Mouse (Mus musculus): ENCODE data around the gene Ap5s1. TPM values are rescaled to one million over a fixed set of nuclear protein-coding genes. Genes with fewer than 3 reads are reported as not detected.
"Not testable (repeated sequence)": the region's sequence is repeated elsewhere in the genome, so short reads cannot be mapped to it uniquely, and the experiment has no call there.

Ap5s1 gene
- polyA plus RNA-seq, 1 experiment from 2014 or later = 23.7 TPM

DNA sequence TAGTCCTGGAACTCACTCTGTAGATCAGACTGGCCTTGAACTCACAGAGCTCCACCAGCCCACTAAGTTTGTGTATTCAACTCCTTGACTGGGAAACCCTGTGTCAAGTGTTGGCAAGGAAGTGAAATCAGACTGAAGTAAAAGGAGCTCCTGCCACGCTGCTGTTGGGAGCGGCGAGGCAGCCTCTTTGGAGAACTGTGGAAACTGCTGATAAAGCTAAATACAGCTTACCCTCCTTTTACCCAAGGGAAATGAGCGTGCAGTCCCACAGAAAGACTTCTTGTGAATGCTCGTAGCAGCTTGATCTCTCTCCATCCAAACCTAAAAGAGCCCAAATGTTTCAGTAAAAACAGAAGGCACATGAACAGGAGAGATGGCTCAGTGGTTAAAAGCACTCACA is 15.7 kb downstream of the Ap5s1 start:
- no peaks in the 10 kb centered on the region for H3K27me3 ChIP-seq (ENCODE audit: control insufficient read depth, insufficient read depth, low read length)
- H3K36me3 ChIP-seq (ENCODE audit: control insufficient read depth, insufficient read depth, low read length) = no peaks in the 10 kb centered on the region
- no peak for ATAC-seq (ENCODE audit: low FRiP score, low TSS enrichment)
- no peak overlapping the region for H3K4me3 ChIP-seq (ENCODE audit: low read length)
- H3K9ac ChIP-seq (ENCODE audit: low read depth, low read length) = no peak overlapping the region
- H3K27ac ChIP-seq (ENCODE audit: low read depth, low read length) = no peak overlapping the region
- no peaks in the 10 kb centered on the region for H3K9me3 ChIP-seq (ENCODE audit: control insufficient read depth, low read length)
- H3K4me2 ChIP-seq (replicated peaks; ENCODE audit: low read depth, low read length) = no peak overlapping the region
- 54% methylated on average over 5 of the region's 5 CpGs for WGBS
- H3K4me1 ChIP-seq (ENCODE audit: control insufficient read depth, insufficient read depth, low read length) = peaks cover 3% of the 10 kb centered on the region; the same call in 1 of the 2 replicates

DNA sequence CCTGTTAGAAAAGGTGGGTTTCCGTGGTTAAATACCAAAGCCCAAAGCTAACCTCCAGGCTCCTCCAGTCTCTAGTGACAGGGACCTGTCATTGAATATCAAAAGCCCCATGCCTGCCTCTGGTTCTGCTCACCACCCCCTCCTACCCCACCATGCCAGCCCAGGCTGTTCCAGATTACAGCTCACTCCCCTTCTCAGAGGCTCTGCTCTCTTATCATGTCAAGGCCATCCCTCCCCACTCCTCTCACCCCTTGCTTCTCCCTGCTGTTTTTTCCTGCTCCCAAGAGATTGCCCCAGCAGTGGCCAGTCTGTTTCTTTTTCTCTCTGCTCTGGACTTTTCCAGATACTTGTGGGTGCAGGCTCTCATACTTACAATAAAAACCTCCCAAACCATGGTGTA is 16.7 kb downstream of the Ap5s1 start:
- H3K27ac ChIP-seq (ENCODE audit: low read depth, low read length) = no peak overlapping the region
- ATAC-seq (ENCODE audit: low FRiP score, low TSS enrichment) = no peak

DNA sequence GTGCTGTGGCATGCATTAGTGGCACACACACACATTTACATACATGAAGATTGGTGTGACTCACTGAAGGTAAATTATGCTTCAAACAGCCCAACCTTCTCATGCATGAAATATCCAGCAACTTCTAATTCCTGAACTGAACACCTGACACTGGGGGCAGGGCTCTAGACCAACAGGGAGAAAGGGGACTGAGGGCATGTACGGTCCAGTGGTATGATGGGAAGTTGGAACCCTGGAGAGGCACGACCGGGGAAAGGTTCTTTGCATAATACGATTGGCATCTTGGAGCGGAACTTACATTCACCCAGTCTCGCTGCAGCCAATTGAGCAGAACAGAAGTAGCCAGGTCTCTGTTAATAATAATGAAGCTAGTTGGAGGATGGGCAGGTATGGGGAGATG is 18.3 kb downstream of the Ap5s1 start:
- 79% methylated on average over 6 of the region's 6 CpGs for WGBS
- ATAC-seq (ENCODE audit: low FRiP score, low TSS enrichment) = peak; percentile 67
- no peak overlapping the region for H3K9ac ChIP-seq (ENCODE audit: low read depth, low read length)
- no peaks in the 10 kb centered on the region for H3K9me3 ChIP-seq (ENCODE audit: control insufficient read depth, low read length)
- no peak overlapping the region for H3K4me2 ChIP-seq (replicated peaks; ENCODE audit: low read depth, low read length)
- H3K4me1 ChIP-seq (ENCODE audit: control insufficient read depth, insufficient read depth, low read length) = peaks cover 3% of the 10 kb centered on the region; the same call in 1 of the 2 replicates
- no peak overlapping the region for H3K27ac ChIP-seq (ENCODE audit: low read depth, low read length)
- H3K36me3 ChIP-seq (ENCODE audit: control insufficient read depth, insufficient read depth, low read length) = no peaks in the 10 kb centered on the region
- no peak overlapping the region for H3K4me3 ChIP-seq (ENCODE audit: low read length)
- no peaks in the 10 kb centered on the region for H3K27me3 ChIP-seq (ENCODE audit: control insufficient read depth, insufficient read depth, low read length)

More for the DNA sequence above, 16.7 kb downstream of the Ap5s1 start:
- Histone ChIP-seq H3K9ac (ENCODE audit: low read depth, low read length) (no peak overlapping the region), H3K9me3 (ENCODE audit: control insufficient read depth, low read length) (no peaks in the 10 kb centered on the region), H3K4me1 (ENCODE audit: control insufficient read depth, insufficient read depth, low read length) (peaks cover 3% of the 10 kb centered on the region; the same call in 1 of the 2 replicates), H3K4me2 (replicated peaks; ENCODE audit: low read depth, low read length) (no peak overlapping the region), H3K4me3 (ENCODE audit: low read length) (no peak overlapping the region), H3K27me3 (ENCODE audit: control insufficient read depth, insufficient read depth, low read length) (no peaks in the 10 kb centered on the region), H3K36me3 (ENCODE audit: control insufficient read depth, insufficient read depth, low read length) (no peaks in the 10 kb centered on the region)
- WGBS = 50% methylated on average over 1 of the region's 1 CpGs

DNA sequence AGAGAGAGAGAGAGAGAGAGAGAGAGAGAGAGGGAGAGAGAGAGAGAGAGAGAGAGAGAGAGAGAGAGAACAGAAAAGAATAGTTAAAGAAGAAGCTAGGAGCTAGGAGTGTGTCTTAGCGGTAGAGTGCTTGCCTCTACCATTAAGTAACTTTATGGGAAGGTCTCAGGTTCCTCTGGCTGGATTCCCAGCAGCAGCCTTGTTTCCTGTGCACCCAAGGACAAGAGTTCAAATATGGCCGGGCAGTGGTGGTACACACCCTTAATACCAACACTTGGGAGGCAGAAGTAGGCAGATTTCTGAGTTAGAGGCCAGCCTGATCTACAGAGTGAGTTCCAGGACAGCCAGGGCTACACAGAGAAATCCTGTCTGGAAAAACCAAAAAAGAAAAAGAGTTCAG is 19.8 kb downstream of the Ap5s1 start:
- H3K27me3 ChIP-seq (ENCODE audit: control insufficient read depth, insufficient read depth, low read length); ATAC-seq (ENCODE audit: low FRiP score, low TSS enrichment); H3K36me3 ChIP-seq (ENCODE audit: control insufficient read depth, insufficient read depth, low read length); H3K4me3 ChIP-seq (ENCODE audit: low read length); H3K9ac ChIP-seq (ENCODE audit: low read depth, low read length); H3K27ac ChIP-seq (ENCODE audit: low read depth, low read length); H3K4me2 ChIP-seq (replicated peaks; ENCODE audit: low read depth, low read length); H3K4me1 ChIP-seq (ENCODE audit: control insufficient read depth, insufficient read depth, low read length); H3K9me3 ChIP-seq (ENCODE audit: control insufficient read depth, low read length): not testable (repeated sequence)
- 67% methylated on average over 2 of the region's 2 CpGs for WGBS

DNA sequence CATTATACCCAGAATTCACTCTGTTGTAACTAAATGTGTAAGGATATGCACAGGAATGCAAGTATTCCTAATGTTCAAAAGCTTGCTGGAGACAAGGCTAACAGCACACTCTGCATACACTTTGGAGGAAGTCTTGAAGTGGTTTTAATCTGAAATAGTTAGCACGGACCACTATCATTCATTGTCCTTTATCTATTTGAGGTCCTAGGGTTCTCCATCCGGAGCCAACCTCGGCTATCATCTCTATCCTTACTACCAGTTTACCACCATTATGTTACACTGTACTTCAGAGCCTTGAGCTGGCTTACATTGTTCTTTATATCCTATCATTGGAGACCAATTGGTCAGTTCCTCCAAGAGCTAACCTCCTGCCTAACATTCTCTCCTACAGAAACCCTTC is 20.4 kb downstream of the Ap5s1 start:
- no peaks in the 10 kb centered on the region for H3K4me1 ChIP-seq (ENCODE audit: control insufficient read depth, insufficient read depth, low read length)
- no peaks in the 10 kb centered on the region for H3K27me3 ChIP-seq (ENCODE audit: control insufficient read depth, insufficient read depth, low read length)
- H3K36me3 ChIP-seq (ENCODE audit: control insufficient read depth, insufficient read depth, low read length) = no peaks in the 10 kb centered on the region
- no peak overlapping the region for H3K27ac ChIP-seq (ENCODE audit: low read depth, low read length)
- H3K4me2 ChIP-seq (replicated peaks; ENCODE audit: low read depth, low read length) = no peak overlapping the region
- no peaks in the 10 kb centered on the region for H3K9me3 ChIP-seq (ENCODE audit: control insufficient read depth, low read length)
- no peak for ATAC-seq (ENCODE audit: low FRiP score, low TSS enrichment)
- no peak overlapping the region for H3K9ac ChIP-seq (ENCODE audit: low read depth, low read length)
- H3K4me3 ChIP-seq (ENCODE audit: low read length) = no peak overlapping the region
- 96% methylated on average over 3 of the region's 3 CpGs for WGBS

DNA sequence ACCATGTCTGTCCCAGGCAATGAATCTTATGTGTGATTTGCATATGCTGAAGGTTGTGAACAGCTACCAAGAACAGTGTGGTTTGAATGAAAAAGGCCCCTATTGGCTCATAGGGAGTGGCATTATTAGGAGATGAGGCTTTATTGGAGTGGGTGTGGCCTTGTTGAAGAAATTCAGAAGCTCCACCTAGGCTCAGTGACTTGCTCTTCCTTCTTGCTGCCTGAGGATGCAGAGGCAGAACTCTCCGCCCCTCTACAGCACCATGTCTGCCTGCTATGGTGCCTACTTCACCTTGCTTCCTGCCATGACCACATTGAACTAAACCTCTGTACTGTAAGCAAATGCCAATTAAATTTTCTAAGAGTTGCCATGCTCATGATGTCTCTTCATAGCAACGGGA is 25.7 kb downstream of the Ap5s1 start:
- no peak overlapping the region for H3K4me3 ChIP-seq (ENCODE audit: low read length)
- H3K9ac ChIP-seq (ENCODE audit: low read depth, low read length) = no peak overlapping the region
- peaks cover 20% of the 10 kb centered on the region for H3K4me1 ChIP-seq (ENCODE audit: control insufficient read depth, insufficient read depth, low read length)
- H3K27ac ChIP-seq (ENCODE audit: low read depth, low read length) = no peak overlapping the region
- H3K9me3 ChIP-seq (ENCODE audit: control insufficient read depth, low read length) = no peaks in the 10 kb centered on the region
- H3K4me2 ChIP-seq (replicated peaks; ENCODE audit: low read depth, low read length) = no peak overlapping the region
- H3K27me3 ChIP-seq (ENCODE audit: control insufficient read depth, insufficient read depth, low read length) = no peaks in the 10 kb centered on the region
- no peak for ATAC-seq (ENCODE audit: low FRiP score, low TSS enrichment)
- WGBS = 74% methylated on average over 2 of the region's 2 CpGs
- H3K36me3 ChIP-seq (ENCODE audit: control insufficient read depth, insufficient read depth, low read length) = no peaks in the 10 kb centered on the region

DNA sequence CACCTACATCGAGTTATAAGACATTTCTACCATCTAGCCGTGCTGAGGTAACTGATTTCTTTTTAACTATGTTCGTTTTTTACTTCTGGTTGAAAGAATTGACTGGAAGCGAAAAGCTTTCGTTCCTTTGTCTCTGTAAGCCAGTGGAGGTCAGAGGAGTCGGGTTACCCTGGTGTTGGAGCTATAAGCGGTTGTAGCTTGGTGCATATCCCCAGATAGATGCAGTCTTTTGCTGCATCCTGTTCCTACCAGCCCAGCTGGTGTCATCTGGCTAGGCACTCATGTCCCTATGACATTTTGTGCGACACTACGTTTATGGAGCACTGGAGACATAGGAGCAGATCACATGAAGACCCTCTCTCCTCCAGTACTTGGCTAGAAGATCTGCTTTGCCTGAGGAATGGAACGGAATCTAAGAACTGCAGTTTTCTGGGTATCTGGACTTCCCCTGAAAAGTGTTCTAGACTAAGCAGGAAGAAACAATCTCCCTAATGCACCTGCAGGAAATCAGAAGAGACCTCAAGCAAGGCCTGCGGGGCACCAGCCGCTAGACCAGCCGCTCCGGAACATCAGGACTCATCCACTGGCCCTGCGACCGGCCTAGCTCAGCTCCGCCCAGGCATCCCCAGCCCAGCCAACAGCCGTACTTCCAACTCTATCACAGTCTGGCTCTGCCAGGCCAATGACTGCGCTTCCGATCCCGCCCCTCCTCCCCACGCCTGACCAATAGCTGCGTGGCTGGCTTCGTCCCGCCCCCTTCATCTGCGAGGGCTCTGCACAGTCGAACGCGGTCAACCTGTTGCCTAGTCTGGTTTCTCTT is 26.6 kb downstream of the Ap5s1 start, which contains the start of gene Mavs:
Gene Mavs (plus strand): TSS at position 757 of the 820 bp plus-strand sequence.
- 8% methylated on average over 29 of the region's 29 CpGs for WGBS
- no peaks in the 10 kb centered on the region for H3K27me3 ChIP-seq (ENCODE audit: control insufficient read depth, insufficient read depth, low read length)
- peak; percentile 100 for ATAC-seq (ENCODE audit: low FRiP score, low TSS enrichment)
- peak within 1 kb of the TSS; percentile 67 for H3K4me3 ChIP-seq (ENCODE audit: low read length)
- H3K4me1 ChIP-seq (ENCODE audit: control insufficient read depth, insufficient read depth, low read length) = peaks cover 20% of the 10 kb centered on the region
- no peaks in the 10 kb centered on the region for H3K9me3 ChIP-seq (ENCODE audit: control insufficient read depth, low read length)
- peak within 1 kb of the TSS; percentile 87 for H3K4me2 ChIP-seq (replicated peaks; ENCODE audit: low read depth, low read length)
- peak within 1 kb of the TSS; percentile 72 for H3K9ac ChIP-seq (ENCODE audit: low read depth, low read length)
- no peaks in the 10 kb centered on the region for H3K36me3 ChIP-seq (ENCODE audit: control insufficient read depth, insufficient read depth, low read length)
- H3K27ac ChIP-seq (ENCODE audit: low read depth, low read length) = peak within 1 kb of the TSS; percentile 80

DNA sequence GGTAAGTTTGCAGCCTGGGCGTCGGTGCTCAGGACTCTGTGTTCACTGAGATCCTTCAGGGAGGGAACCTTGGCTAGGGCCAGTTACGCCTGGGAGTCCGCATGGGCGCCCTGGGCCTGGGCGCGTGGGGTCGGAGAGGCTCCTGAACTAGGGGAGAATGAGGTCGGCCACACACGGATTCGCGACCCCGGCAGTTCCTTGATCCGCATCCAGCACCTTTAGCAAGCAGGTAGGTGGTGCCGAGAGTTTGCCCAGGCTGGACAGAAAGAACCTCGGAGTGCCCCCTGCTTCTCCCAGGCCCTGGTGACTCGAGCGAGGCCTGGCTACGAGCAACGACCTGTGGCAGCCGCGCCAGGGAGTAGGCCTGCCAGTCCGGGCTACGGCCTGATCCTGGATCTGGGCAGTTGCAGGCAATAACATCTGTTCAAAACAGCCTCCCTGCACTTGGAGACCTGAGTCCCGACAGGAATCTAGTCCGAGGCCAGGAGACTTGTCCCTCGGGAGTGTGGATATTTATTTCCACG is 27.3 kb downstream of the Ap5s1 start:
- Histone ChIP-seq H3K9me3 (ENCODE audit: control insufficient read depth, low read length) (no peaks in the 10 kb centered on the region), H3K9ac (ENCODE audit: low read depth, low read length) (peak overlapping the region; percentile 72), H3K27ac (ENCODE audit: low read depth, low read length) (peak overlapping the region; percentile 80), H3K36me3 (ENCODE audit: control insufficient read depth, insufficient read depth, low read length) (peaks cover 6% of the 10 kb centered on the region), H3K4me2 (replicated peaks; ENCODE audit: low read depth, low read length) (peak overlapping the region; percentile 87), H3K27me3 (ENCODE audit: control insufficient read depth, insufficient read depth, low read length) (no peaks in the 10 kb centered on the region), H3K4me3 (ENCODE audit: low read length) (peak overlapping the region; percentile 67), H3K4me1 (ENCODE audit: control insufficient read depth, insufficient read depth, low read length) (peaks cover 20% of the 10 kb centered on the region)
- WGBS = 6% methylated on average over 28 of the region's 28 CpGs
- ATAC-seq (ENCODE audit: low FRiP score, low TSS enrichment) = peak; percentile 26

DNA sequence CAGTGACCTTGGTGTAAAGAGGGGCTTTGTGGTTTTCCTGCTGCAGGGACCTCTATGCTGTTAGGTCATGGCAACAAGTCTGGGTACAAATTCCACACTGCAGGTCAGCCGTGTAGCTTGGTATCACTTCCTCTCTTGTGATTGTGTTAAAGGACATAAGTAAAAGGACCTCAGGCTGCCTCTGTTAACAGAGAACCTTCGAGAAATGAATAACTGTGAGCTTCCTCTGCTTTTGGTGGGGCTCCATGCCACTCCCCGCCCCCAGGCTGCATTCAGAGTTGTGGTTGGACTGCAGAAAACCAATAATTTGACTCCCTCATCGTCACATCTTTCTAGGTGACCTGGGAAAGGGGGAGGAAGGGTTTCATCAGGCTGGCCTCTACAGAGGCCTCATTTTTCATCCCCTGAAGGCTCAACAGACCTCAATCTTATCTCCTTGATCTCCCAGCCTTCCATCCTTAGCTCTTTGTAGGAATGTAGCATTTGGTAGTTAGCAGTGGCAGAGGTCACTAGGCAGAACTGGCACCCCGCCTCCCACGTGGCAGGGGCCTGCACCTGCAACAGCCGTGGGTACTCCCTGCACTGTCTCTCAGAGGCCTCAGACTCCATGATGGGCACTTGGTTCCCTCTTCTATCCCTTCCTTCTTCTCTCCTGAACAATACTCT is 28.2 kb downstream of the Ap5s1 start:
- Histone ChIP-seq H3K4me2 (replicated peaks; ENCODE audit: low read depth, low read length) (peak overlapping the region; percentile 87), H3K36me3 (ENCODE audit: control insufficient read depth, insufficient read depth, low read length) (peaks cover 11% of the 10 kb centered on the region), H3K9me3 (ENCODE audit: control insufficient read depth, low read length) (no peaks in the 10 kb centered on the region), H3K9ac (ENCODE audit: low read depth, low read length) (0 out of 2 replicates have a peak overlapping the region, but pooled peaks have one; percentile 72), H3K27me3 (ENCODE audit: control insufficient read depth, insufficient read depth, low read length) (no peaks in the 10 kb centered on the region), H3K4me3 (ENCODE audit: low read length) (peak overlapping the region; percentile 67), H3K4me1 (ENCODE audit: control insufficient read depth, insufficient read depth, low read length) (peaks cover 20% of the 10 kb centered on the region), H3K27ac (ENCODE audit: low read depth, low read length) (peak overlapping the region; percentile 80; the same call in 1 of the 2 replicates)
- ATAC-seq (ENCODE audit: low FRiP score, low TSS enrichment) = no peak
- 48% methylated on average over 7 of the region's 7 CpGs for WGBS

All from kidney, embryonic 14.5 days (tissue).